Mouse (Mus musculus) small intestine, adult 2 months (tissue): ENCODE measurements at regions not wholly inside any gene's neighbourhood (a gene's known extent, or its start where the extent isn't known, plus 50 kb on each side); places are given as distances from the start of the nearest gene placed in this dataset.

Source experiments
- CTCF ChIP-seq: fragments of 200-500 bp; IDR thresholded peaks from 2 replicates; pipeline ENCODE4 v1.5.1; 2012; ENCODE audit warnings: low read depth, mild to moderate bottlenecking, control low read depth, inconsistent platforms, low read length, moderate library complexity, mixed read lengths; ENCODE audit not compliant: insufficient replicate concordance, insufficient read length; ENCODE audit errors: extremely low read depth
- POLR2A ChIP-seq: fragments of 200-500 bp; IDR thresholded peaks from 2 replicates; pipeline ENCODE4 v1.6.1; 2012; ENCODE audit warnings: low read depth, mild to moderate bottlenecking, control low read depth, inconsistent platforms, low read length, moderate library complexity

- no peak for TF ChIP-seq CTCF
- no peak for TF ChIP-seq POLR2A
Measured at GRCm38 (mm10) chr13:42369826-42370225, 68.5 kb downstream of the Edn1 start.
